Mouse (Mus musculus): Measurements from ENCODE around the gene Dnajb2. TPM values are rescaled to one million over a fixed set of nuclear protein-coding genes. Genes with fewer than 3 reads are reported as not detected.
"Not testable (repeated sequence)": the region's sequence is repeated elsewhere in the genome, so short reads cannot be mapped to it uniquely, and the experiment has no call there.

Gene Dnajb2
- total RNA-seq, 2 experiments from 2014 or later: 107 to 116 TPM

DNA sequence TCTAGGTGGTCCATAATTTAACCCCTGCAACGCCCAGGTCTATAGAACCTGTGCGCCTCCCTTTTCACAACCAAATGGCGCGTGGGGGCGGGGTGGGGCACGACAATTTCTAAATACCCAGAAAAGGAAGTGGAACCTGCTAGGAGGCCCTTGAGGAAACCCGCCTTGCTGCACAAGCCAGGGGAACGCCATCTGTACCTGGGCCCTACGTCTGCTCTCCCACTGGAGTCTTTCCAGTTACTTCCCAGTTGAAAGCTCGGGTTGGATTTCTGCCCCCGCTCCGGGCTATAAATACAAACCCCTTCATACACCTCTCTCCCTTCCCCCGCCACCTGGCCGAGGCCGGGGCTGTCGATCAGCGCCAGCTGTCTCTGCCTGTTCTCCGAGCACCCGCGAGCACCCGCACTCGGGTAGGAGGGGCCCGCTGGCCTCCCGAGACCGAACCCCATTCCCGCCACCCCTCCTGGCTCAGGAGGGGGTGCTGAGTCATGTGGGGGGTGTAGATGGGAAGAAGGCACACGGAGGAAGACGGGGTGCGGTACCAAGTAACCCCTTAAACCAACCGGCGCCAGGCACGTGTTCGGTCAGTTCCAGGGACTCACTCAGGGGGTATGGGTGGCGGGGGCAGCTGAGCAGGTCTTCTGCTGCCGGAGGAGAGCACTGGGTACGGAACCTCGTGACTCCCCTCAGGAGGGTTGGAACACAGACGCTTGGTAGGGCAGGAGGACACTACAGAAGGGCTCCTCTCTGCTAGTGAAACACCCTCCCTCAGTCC, 17.8 kb upstream of the Dnajb2 start:
- DNase-seq (ENCODE audit: low spot score in 2 of 2): peak; percentile 61 to 74

GRCm38 (mm10) chr1:75219078-75219477, 17.1 kb upstream of the Dnajb2 start:
- peak; percentile 92 to 95 for DNase-seq (ENCODE audit: low spot score in 2 of 2)

- no peak for DNase-seq (ENCODE audit: low spot score in 2 of 2)
Measured at GRCm38 (mm10) chr1:75219531-75219930, 16.7 kb upstream of the Dnajb2 start, which contains the start of gene Tuba4a. Gene Tuba4a (minus strand): TSS chr1:75219865.

GRCm38 (mm10) chr1:75221538-75221937, 14.7 kb upstream of the Dnajb2 start:
- DNase-seq (ENCODE audit: low spot score in 2 of 2): no peak

DNA sequence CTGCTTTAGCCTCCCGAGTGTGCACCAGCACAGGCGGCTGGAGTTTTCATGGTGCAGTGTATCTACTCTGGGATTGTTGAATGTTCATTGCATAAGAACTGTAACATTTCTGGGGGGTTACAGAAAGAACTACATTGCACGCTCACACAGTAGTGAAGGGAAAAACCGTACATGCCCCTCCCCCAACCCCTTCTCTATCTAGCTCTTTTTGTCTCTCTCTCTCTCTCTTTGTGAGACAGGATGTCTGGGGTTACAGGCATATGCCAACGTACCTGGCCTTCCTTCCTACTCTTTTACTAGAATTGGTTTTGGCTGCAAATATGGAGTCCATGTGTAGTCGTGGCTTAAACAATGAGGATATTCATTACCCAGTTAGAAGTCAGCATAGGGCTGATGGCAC, 13.3 kb upstream of the Dnajb2 start:
- no peak for DNase-seq (ENCODE audit: low spot score in 2 of 2)

DNA sequence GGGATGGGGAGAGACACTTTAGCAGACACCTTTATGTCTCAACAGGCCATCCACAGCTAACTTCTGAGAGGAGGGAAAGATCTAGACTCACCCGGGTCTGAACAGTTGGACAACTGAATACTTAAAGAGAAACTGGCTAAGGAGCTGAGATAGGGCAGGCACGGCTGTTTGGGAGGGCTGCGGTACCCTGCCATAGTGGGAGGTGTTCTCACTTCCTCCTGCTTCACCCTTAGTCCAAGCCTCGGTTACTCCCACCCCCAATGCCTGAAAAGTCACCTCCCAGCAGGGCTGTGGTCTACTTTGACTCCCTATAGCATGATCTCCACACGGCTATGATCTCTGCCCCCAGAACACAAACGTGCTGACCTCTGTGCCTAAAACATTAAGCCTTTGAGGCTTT, 12.7 kb upstream of the Dnajb2 start:
- DNase-seq (ENCODE audit: low spot score in 2 of 2): no peak

- DNase-seq (ENCODE audit: low spot score in 2 of 2): no peak
Measured at GRCm38 (mm10) chr1:75225473-75225872, 10.7 kb upstream of the Dnajb2 start.

DNA sequence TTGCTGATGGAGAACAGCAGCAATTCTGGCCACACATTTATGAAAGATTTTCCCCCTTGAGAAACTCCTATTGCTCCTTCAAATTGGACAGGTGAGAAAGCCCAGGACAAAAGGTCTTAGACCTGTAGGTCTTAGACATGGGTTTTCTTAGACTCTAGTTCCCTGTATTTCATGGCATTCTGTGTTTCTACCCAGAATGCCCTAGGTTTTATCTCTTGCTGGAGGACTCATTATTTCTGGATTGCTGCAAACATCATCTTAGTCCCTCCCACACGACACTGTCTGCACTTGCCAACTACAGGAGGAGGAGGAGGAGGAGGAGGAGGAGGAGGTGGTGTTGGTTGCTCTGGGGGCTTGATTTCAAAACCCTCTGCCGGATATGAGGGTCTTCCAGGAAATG, 10.1 kb upstream of the Dnajb2 start:
- no peak for DNase-seq (ENCODE audit: low spot score in 2 of 2)

GRCm38 (mm10) chr1:75227653-75228052, 8.6 kb upstream of the Dnajb2 start:
- DNase-seq (ENCODE audit: low spot score in 2 of 2): no peak

DNA sequence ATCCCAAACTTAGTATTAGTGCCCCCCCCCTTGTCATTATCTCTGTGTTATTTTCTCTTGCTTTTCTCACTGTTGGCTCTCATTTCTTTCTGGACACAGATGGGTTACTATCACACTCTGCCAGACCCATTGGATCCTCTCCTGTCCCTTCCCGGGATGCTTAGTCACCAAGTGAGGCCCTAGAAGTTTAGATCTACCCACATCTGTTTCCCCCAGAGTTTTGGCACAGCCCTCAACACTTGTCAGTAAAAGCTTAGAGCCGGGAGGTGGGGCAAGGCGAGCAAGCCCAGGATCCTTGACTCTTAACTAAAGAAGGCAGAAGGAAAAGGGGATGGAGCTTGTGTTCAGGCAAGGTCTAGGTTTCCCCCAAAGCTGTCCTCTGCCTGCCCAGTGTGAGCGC, 7.0 kb upstream of the Dnajb2 start:
- no peak for DNase-seq (ENCODE audit: low spot score in 2 of 2)

GRCm38 (mm10) chr1:75230335-75230994, 5.7 kb upstream of the Dnajb2 start:
- DNase-seq (ENCODE audit: low spot score in 2 of 2): no peak

- no peak for DNase-seq (ENCODE audit: low spot score in 2 of 2)
Measured at GRCm38 (mm10) chr1:75231224-75231623, 5.0 kb upstream of the Dnajb2 start.

- DNase-seq (ENCODE audit: low spot score in 2 of 2): no peak
Measured at GRCm38 (mm10) chr1:75231664-75232152, 4.5 kb upstream of the Dnajb2 start, which contains the start of gene A630095N17Rik. Gene A630095N17Rik (minus strand): TSS chr1:75232102.

- DNase-seq (ENCODE audit: low spot score in 2 of 2): not testable (repeated sequence)
Measured at GRCm38 (mm10) chr1:75232489-75232888, 3.7 kb upstream of the Dnajb2 start.

GRCm38 (mm10) chr1:75234606-75235005, 1.6 kb upstream of the Dnajb2 start:
- DNase-seq (ENCODE audit: low spot score in 2 of 2): peak; percentile 68 to 71

DNA sequence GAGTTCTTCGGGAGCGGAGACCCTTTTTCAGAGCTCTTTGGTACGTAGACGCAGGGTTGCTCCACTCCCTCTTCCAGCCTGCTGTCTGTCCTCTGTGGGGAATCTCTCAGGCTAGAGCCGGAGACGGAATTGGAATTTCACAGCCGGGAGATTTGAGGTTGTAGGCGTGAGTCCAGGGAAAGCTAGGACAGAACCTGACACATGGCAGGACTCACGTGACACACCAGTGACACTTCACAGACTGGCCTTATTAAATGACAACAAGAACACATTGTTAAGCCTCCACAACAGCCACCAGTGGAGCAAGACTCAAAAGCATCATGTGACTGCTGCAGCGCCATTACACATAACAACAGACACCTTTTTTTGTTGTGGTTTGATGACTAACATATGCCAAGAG, 3.4 kb downstream of the Dnajb2 start:
- peak in 1 of 2 experiments; percentile 62 for DNase-seq (ENCODE audit: low spot score in 2 of 2)

GRCm38 (mm10) chr1:75243411-75243810, 7.2 kb downstream of the Dnajb2 start:
- no peak for DNase-seq (ENCODE audit: low spot score in 2 of 2)

DNA sequence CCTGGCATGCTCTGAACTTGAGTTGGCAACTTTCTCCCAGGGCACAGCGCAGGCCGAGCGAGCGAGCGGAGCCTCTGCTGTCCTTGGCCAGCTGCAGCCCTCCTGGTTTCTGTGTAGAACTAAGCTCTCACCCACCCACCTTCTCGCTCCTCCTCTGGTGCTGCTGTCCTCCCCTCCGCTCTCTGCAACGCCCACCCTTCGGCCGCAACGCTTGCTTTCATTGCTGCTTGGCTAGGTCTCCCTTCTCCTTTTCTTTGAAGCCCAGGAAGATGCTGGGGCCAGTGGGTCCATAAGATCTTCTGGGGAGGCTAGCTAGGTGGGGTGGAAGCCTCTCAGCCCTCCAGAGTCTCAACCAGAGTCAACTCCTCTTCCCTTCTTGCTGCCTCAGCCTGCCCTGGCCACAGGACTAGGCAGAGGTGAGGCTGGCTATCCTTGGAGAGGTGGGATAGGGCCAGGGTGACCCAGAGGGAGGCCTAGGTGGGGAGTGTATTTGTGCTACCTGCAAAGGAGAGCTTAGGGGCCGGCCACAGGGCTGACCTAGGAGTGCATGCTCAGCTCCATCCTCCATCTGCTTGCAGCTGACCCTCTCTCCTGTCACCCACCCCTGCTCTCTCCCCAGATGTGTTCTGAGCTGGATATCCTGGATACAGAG, 8.1 kb downstream of the Dnajb2 start:
- peak in 1 of 2 experiments; percentile 57 for DNase-seq (ENCODE audit: low spot score in 2 of 2)

DNA sequence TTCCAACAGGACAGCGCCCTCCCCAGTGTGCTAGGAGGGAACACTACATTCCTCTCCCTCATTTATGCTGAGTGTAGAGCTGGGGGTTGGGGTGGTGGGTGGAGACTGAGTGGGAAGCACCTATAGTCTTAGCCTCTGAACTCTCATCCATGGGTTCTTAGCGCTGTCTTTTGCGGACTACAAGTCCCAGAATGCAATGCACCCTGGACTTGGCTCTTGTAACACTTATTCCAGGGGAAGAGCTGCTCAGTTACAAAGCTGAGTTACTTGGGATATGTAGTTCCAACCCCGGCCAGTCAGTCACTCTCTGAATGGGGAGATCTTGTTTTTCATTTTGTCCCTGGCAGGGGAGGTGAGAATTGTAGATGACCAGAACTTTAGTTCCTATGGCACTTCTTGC, 8.6 kb downstream of the Dnajb2 start:
- peak in 1 of 2 experiments; percentile 66 for DNase-seq (ENCODE audit: low spot score in 2 of 2)

DNA sequence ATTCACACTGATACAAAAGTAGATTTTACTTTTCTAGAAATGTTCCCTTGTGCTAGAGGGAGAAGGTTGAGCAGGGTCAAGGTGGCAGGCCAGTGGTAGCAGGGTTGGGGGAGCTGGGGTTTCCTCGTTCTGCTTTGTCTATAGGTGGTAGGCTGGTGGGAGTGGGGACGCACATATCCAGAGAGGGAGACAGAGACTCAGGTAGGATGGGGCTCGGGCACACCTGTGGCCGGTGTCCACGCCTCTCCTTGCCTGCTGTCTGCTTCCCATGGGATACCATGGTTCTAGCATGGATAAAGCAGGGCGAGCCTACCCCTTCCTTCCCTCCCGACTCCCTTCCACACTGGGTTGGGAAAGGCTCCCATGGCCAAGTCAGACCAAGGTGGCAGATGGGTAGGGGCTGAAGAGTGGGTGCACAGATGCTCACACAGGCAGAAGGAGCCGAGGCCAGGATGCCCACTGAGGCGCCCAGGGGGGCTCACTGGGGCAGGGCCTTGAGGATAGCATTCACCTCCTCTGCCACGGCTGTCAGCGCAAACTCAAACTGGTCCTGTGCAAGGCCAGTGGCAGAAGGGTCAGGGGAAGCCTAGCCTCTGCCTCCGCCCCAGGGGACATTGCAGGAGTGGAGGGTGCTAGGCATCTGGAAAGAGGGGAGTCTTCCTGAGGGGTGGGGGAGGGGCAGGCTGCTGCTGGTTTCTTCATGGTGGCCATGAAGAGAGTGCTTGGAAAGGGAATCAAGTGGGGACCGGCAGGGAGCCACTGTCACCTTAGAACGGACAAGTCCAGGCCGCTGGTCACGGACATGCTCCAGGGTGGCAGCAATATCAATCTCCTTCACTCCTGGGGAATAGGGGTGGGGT, 11.1 kb downstream of the Dnajb2 start:
- DNase-seq (ENCODE audit: low spot score in 2 of 2): no peak
